Mouse (Mus musculus) erythroblast, embryonic 14.5 days (primary cell): ENCODE data around the gene Obsl1.

Source experiments
- GATA1 ChIP-seq: IDR thresholded peaks from 2 replicates; pipeline ENCODE4 v1.6.1; 2012; ENCODE audit warnings: low read length, inconsistent platforms, mixed read lengths
- TAL1 ChIP-seq: IDR thresholded peaks from 3 replicates; pipeline ENCODE4 v1.6.1; 2012; ENCODE audit warnings: low read length, inconsistent platforms, mixed read lengths

- no peak for TF ChIP-seq TAL1
- no peak for TF ChIP-seq GATA1
These were observed 40.0 kb upstream of the Obsl1 start, which contains the start of gene Slc4a3 for GRCm38 (mm10) chr1:75545965-75546956.
